Mouse (Mus musculus): Measurements from ENCODE around the gene Dnase2b. TPM values are rescaled to one million over a fixed set of nuclear protein-coding genes. Genes with fewer than 3 reads are reported as not detected.

The Dnase2b gene
- 3.9 and 4.0 TPM in 2 replicates for polyA plus RNA-seq (2015; fragmentation: Nextera tagmentation; extraction: Ambion mirVana)

GRCm38 (mm10) chr3:146615496-146615895 lies at the start of gene Dnase2b:
Dnase2b (minus strand) TSS chr3:146615596.
- no peak for ATAC-seq
- Histone ChIP-seq H3K36me3 (replicated peaks; ENCODE audit: insufficient read depth, low read length) (no peaks in the 10 kb centered on the region; the same call in none of the 2 replicates), H3K4me1 (ENCODE audit: insufficient read depth) (no peaks in the 10 kb centered on the region), H3K27ac (ENCODE audit: low read depth) (no peak within 1 kb of the TSS), H3K9ac (replicated peaks) (no peak within 1 kb of the TSS), H3K27me3 (ENCODE audit: insufficient read depth, low read length) (no peaks in the 10 kb centered on the region), H3K4me3 (ENCODE audit: low read depth, low read length) (no peak within 1 kb of the TSS), H3K9me3 (ENCODE audit: low read length) (no peaks in the 10 kb centered on the region), H3K4me2 (ENCODE audit: low read depth, low read length) (no peak within 1 kb of the TSS)
- 61% methylated on average over 4 of the region's 4 CpGs for WGBS (ENCODE audit: insufficient replicate concordance)
- DNase-seq, result no peak
- TF ChIP-seq EP300 (IDR thresholded peaks at IDR 0.05; ENCODE audit: low read depth), result no peak
- TF ChIP-seq CTCF (IDR thresholded peaks at IDR 0.05; ENCODE audit: low read depth), result no peak

- Histone ChIP-seq H3K4me3 (ENCODE audit: low read depth, low read length) (no peak overlapping the region), H3K27me3 (ENCODE audit: insufficient read depth, low read length) (no peaks in the 10 kb centered on the region), H3K9me3 (ENCODE audit: low read length) (no peaks in the 10 kb centered on the region), H3K27ac (ENCODE audit: low read depth) (no peak overlapping the region), H3K36me3 (replicated peaks; ENCODE audit: insufficient read depth, low read length) (no peaks in the 10 kb centered on the region), H3K4me1 (ENCODE audit: insufficient read depth) (no peaks in the 10 kb centered on the region), H3K9ac (replicated peaks) (no peak overlapping the region), H3K4me2 (ENCODE audit: low read depth, low read length) (no peak overlapping the region)
- WGBS (ENCODE audit: insufficient replicate concordance), result 73% methylated on average over 7 of the region's 7 CpGs
- ATAC-seq, result no peak
- DNase-seq, result no peak
- no peak for TF ChIP-seq EP300 (IDR thresholded peaks at IDR 0.05; ENCODE audit: low read depth)
- no peak for TF ChIP-seq CTCF (IDR thresholded peaks at IDR 0.05; ENCODE audit: low read depth)
Measured at GRCm38 (mm10) chr3:146661907-146662306, 46.5 kb upstream of the Dnase2b start.

GRCm38 (mm10) chr3:146661001-146661400 lies 45.6 kb upstream of the Dnase2b start:
- Histone ChIP-seq H3K27me3 (ENCODE audit: insufficient read depth, low read length) (no peaks in the 10 kb centered on the region), H3K9ac (replicated peaks) (no peak overlapping the region), H3K4me2 (ENCODE audit: low read depth, low read length) (no peak overlapping the region), H3K4me3 (ENCODE audit: low read depth, low read length) (no peak overlapping the region), H3K36me3 (replicated peaks; ENCODE audit: insufficient read depth, low read length) (no peaks in the 10 kb centered on the region), H3K4me1 (ENCODE audit: insufficient read depth) (no peaks in the 10 kb centered on the region), H3K9me3 (ENCODE audit: low read length) (no peaks in the 10 kb centered on the region), H3K27ac (ENCODE audit: low read depth) (no peak overlapping the region)
- DNase-seq, result no peak
- TF ChIP-seq CTCF (IDR thresholded peaks at IDR 0.05; ENCODE audit: low read depth) (no peak), EP300 (IDR thresholded peaks at IDR 0.05; ENCODE audit: low read depth) (no peak)
- no peak for ATAC-seq
- WGBS (ENCODE audit: insufficient replicate concordance), result 74% methylated on average over 6 of the region's 6 CpGs

GRCm38 (mm10) chr3:146659321-146659720 lies 43.9 kb upstream of the Dnase2b start:
- Histone ChIP-seq H3K27me3 (ENCODE audit: insufficient read depth, low read length) (no peaks in the 10 kb centered on the region), H3K27ac (ENCODE audit: low read depth) (no peak overlapping the region), H3K9me3 (ENCODE audit: low read length) (no peaks in the 10 kb centered on the region), H3K4me3 (ENCODE audit: low read depth, low read length) (no peak overlapping the region), H3K36me3 (replicated peaks; ENCODE audit: insufficient read depth, low read length) (no peaks in the 10 kb centered on the region), H3K4me2 (ENCODE audit: low read depth, low read length) (no peak overlapping the region), H3K4me1 (ENCODE audit: insufficient read depth) (peaks cover 7% of the 10 kb centered on the region), H3K9ac (replicated peaks) (no peak overlapping the region)
- no peak for TF ChIP-seq EP300 (IDR thresholded peaks at IDR 0.05; ENCODE audit: low read depth)
- TF ChIP-seq CTCF (IDR thresholded peaks at IDR 0.05; ENCODE audit: low read depth), result no peak
- no peak for DNase-seq
- WGBS (ENCODE audit: insufficient replicate concordance), result 84% methylated on average over 5 of the region's 5 CpGs
- no peak for ATAC-seq

- ATAC-seq, result no peak
- no peak for TF ChIP-seq CTCF (IDR thresholded peaks at IDR 0.05; ENCODE audit: low read depth)
- no peak for TF ChIP-seq EP300 (IDR thresholded peaks at IDR 0.05; ENCODE audit: low read depth)
- Histone ChIP-seq H3K27ac (ENCODE audit: low read depth) (no peak overlapping the region), H3K4me2 (ENCODE audit: low read depth, low read length) (no peak overlapping the region), H3K4me1 (ENCODE audit: insufficient read depth) (peaks cover 15% of the 10 kb centered on the region), H3K27me3 (ENCODE audit: insufficient read depth, low read length) (no peaks in the 10 kb centered on the region), H3K9me3 (ENCODE audit: low read length) (no peaks in the 10 kb centered on the region), H3K36me3 (replicated peaks; ENCODE audit: insufficient read depth, low read length) (no peaks in the 10 kb centered on the region), H3K4me3 (ENCODE audit: low read depth, low read length) (no peak overlapping the region), H3K9ac (replicated peaks) (no peak overlapping the region)
- 82% methylated on average over 1 of the region's 1 CpGs for WGBS (ENCODE audit: insufficient replicate concordance)
- no peak for DNase-seq
Measured at GRCm38 (mm10) chr3:146658061-146658639, 42.8 kb upstream of the Dnase2b start.

- WGBS (ENCODE audit: insufficient replicate concordance), result 64% methylated on average over 5 of the region's 5 CpGs
- DNase-seq, result no peak
- peaks cover 15% of the 10 kb centered on the region for H3K4me1 ChIP-seq (ENCODE audit: insufficient read depth)
- TF ChIP-seq CTCF (IDR thresholded peaks at IDR 0.05; ENCODE audit: low read depth) (no peak), EP300 (IDR thresholded peaks at IDR 0.05; ENCODE audit: low read depth) (peak; percentile 60)
- H3K9ac ChIP-seq (replicated peaks), result no peak overlapping the region
- H3K27ac ChIP-seq (ENCODE audit: low read depth), result no peak overlapping the region
- H3K9me3 ChIP-seq (ENCODE audit: low read length), result no peaks in the 10 kb centered on the region
- H3K4me2 ChIP-seq (ENCODE audit: low read depth, low read length), result no peak overlapping the region
- no peaks in the 10 kb centered on the region for H3K36me3 ChIP-seq (replicated peaks; ENCODE audit: insufficient read depth, low read length)
- no peaks in the 10 kb centered on the region for H3K27me3 ChIP-seq (ENCODE audit: insufficient read depth, low read length)
- H3K4me3 ChIP-seq (ENCODE audit: low read depth, low read length), result no peak overlapping the region
- peak; percentile 52 for ATAC-seq
Measured at GRCm38 (mm10) chr3:146657433-146657832, 42.0 kb upstream of the Dnase2b start.

Measured in liver, postnatal 0 days (tissue).